Mouse (Mus musculus) retina, adult 2 months (tissue): ENCODE results near the gene Naa40.
A peak's percentile ranks its signal among the peaks of the same experiment; 100 is the strongest.

Experiments used
- DNase-seq: peaks from one replicate; pipeline ENCODE4 v3.0.0-alpha.2; 2012; ENCODE audit warnings: low read depth, low spot score

Naa40 gene

GRCm38 (mm10) chr19:7214484-7214883 lies 26.5 kb downstream of the Naa40 start:
- DNase-seq, result no peak

- peak; percentile 57 for DNase-seq
These were observed 28.0 kb downstream of the Naa40 start for GRCm38 (mm10) chr19:7213010-7213409.

- peak; percentile 75 for DNase-seq
These were observed 28.8 kb downstream of the Naa40 start for GRCm38 (mm10) chr19:7212216-7212615.

GRCm38 (mm10) chr19:7209907-7210646 lies 30.9 kb downstream of the Naa40 start:
- no peak for DNase-seq

- peak; percentile 84 for DNase-seq
These were observed 34.9 kb downstream of the Naa40 start, which contains the start of gene Otub1 for GRCm38 (mm10) chr19:7205753-7206736. Gene Otub1 (minus strand): TSS chr19:7206316.

GRCm38 (mm10) chr19:7205326-7205725 lies 35.7 kb downstream of the Naa40 start:
- DNase-seq, result no peak

GRCm38 (mm10) chr19:7204898-7205297 lies 36.1 kb downstream of the Naa40 start:
- no peak for DNase-seq

GRCm38 (mm10) chr19:7200427-7200826 lies 40.6 kb downstream of the Naa40 start:
- DNase-seq, result no peak

- no peak for DNase-seq
These were observed 41.9 kb downstream of the Naa40 start for GRCm38 (mm10) chr19:7199089-7199488.

GRCm38 (mm10) chr19:7197445-7197844 lies 43.5 kb downstream of the Naa40 start:
- no peak for DNase-seq

- no peak for DNase-seq
These were observed 44.2 kb downstream of the Naa40 start for GRCm38 (mm10) chr19:7196741-7197270.

GRCm38 (mm10) chr19:7195900-7196728 lies 44.9 kb downstream of the Naa40 start:
- DNase-seq, result no peak

- DNase-seq, result no peak
These were observed 48.4 kb downstream of the Naa40 start for GRCm38 (mm10) chr19:7192561-7192967.

- DNase-seq, result no peak
These were observed 49.3 kb downstream of the Naa40 start for GRCm38 (mm10) chr19:7191639-7192038.

- DNase-seq, result no peak
These were observed 50.0 kb downstream of the Naa40 start for GRCm38 (mm10) chr19:7190986-7191385.

GRCm38 (mm10) chr19:7189026-7189425 lies 52.0 kb downstream of the Naa40 start:
- DNase-seq, result no peak

- DNase-seq, result no peak
These were observed 53.8 kb downstream of the Naa40 start for GRCm38 (mm10) chr19:7187157-7187556.

GRCm38 (mm10) chr19:7185715-7186291 lies 55.2 kb downstream of the Naa40 start:
- DNase-seq, result no peak

- no peak for DNase-seq
These were observed 55.9 kb downstream of the Naa40 start for GRCm38 (mm10) chr19:7185059-7185458.

GRCm38 (mm10) chr19:7183419-7183818 lies 57.6 kb downstream of the Naa40 start:
- DNase-seq, result no peak
